Mouse (Mus musculus): ENCODE measurements around the gene Gm20896.
"Not testable (repeated sequence)": the region's sequence is repeated elsewhere in the genome, so short reads cannot be mapped to it uniquely, and the experiment has no call there.

Gm20896 gene

GRCm38 (mm10) chrY:35921426-35921825 is at the start of gene Gm20896:
Gene Gm20896, minus strand, starts transcription at chrY:35921526.
- DNase-seq (ENCODE audit: low read depth in 1 of 2, low spot score in 2 of 2), result not testable (repeated sequence)

Data from monocyte, adult 2 months (primary cell).